ENCODE assay signal across 7 mouse cellular contexts in the genomic region with DNA sequence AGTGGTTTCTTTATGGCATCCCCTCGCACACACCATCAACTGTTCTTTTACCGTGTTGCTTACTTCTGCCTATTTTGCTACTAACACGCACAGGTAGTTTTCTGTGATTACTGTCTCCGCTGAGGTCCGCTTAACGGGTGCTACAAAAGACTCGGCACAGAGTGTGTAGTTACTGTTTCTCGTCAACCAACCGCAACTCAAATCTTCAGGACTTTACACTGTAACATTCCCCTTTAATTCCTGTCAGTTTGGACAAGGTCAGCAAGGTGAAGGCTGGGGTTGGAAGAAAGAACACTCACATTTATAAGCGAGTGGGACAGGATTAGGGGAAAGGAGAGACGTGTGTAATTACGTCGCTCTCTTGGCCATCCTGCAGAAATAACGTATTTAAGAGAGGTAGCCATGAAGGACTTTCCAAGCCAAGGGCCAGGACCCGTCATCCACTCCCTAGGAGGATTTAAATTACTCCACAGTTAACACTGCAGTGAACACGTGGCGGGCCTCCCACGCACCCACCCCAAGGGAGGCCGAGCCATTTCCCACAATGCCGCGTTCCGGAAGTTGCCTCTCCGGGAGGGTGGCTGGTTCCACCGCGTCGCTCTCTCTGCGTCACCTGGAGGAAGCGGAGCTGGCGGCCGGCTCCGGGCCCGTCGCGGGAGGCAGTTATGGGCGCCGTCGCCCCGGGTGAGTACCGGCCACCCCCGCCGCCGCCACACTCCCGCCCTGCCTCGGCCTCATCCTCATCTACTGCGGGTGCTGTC. TPM values are rescaled to one million over a fixed set of nuclear protein-coding genes. Genes with fewer than 3 reads are reported as not detected.
DNase-seq lines count a peak whose midpoint lies in the region; ATAC-seq lines count a peak whose summit lies in the region.

Gene Usp16 (plus strand): TSS at position 285 of the 761 bp plus-strand sequence.

- DNase-seq in adrenal gland, postnatal 25 days: peak; percentile 95
- peak; percentile 99 for DNase-seq in heart, adult 11 months
- peak; percentile 92 for DNase-seq in kidney, adult 18-20 months
- peak; percentile 94 for DNase-seq in limb, embryonic 11.5 days (ENCODE audit: low spot score)
- DNase-seq in midbrain, embryonic 14.5 days: peak; percentile 97
- DNase-seq in spleen, adult 18-20 months: peak; percentile 84 to 87

- peak within 1 kb of the TSS; percentile 87 for H3K4me2 ChIP-seq in embryonic facial prominence, embryonic 12.5 days (replicated peaks)
- H3K4me2 ChIP-seq in limb, embryonic 11.5 days (ENCODE audit: low read depth, severe bottlenecking): peak within 1 kb of the TSS; percentile 63
- H3K4me2 ChIP-seq in midbrain, embryonic 14.5 days (ENCODE audit: low read length): peak within 1 kb of the TSS; percentile 93

- H3K4me1 ChIP-seq in embryonic facial prominence, embryonic 12.5 days: peaks cover 10% of the 10 kb centered on the region
- H3K4me1 ChIP-seq in limb, embryonic 11.5 days (ENCODE audit: control insufficient read depth, insufficient read depth, low read length): 0 out of 2 replicates have a peak, but pooled peaks cover 2% of the 10 kb centered on the region
- H3K4me1 ChIP-seq in midbrain, embryonic 14.5 days (ENCODE audit: control insufficient read depth, insufficient read depth, low read length): peaks cover 16% of the 10 kb centered on the region

- H3K9me3 ChIP-seq in embryonic facial prominence, embryonic 12.5 days: no peaks in the 10 kb centered on the region
- H3K9me3 ChIP-seq in limb, embryonic 11.5 days (ENCODE audit: control insufficient read depth, low read length): no peaks in the 10 kb centered on the region
- H3K9me3 ChIP-seq in midbrain, embryonic 14.5 days (ENCODE audit: control insufficient read depth, low read length): no peaks in the 10 kb centered on the region

- H3K36me3 ChIP-seq in embryonic facial prominence, embryonic 12.5 days: no peaks in the 10 kb centered on the region
- H3K36me3 ChIP-seq in limb, embryonic 11.5 days (ENCODE audit: control insufficient read depth, insufficient read depth, low read length): peaks cover 2% of the 10 kb centered on the region; the same call in 1 of the 2 replicates
- 0 out of 2 replicates have a peak, but pooled peaks cover 4% of the 10 kb centered on the region for H3K36me3 ChIP-seq in midbrain, embryonic 14.5 days (ENCODE audit: control insufficient read depth, insufficient read depth, low read length)

- peak within 1 kb of the TSS; percentile 96 for H3K4me3 ChIP-seq in embryonic facial prominence, embryonic 12.5 days
- peak within 1 kb of the TSS; percentile 97 for H3K4me3 ChIP-seq in limb, embryonic 11.5 days (ENCODE audit: low read depth, low read length)
- peak within 1 kb of the TSS; percentile 93 for H3K4me3 ChIP-seq in midbrain, embryonic 14.5 days (replicated peaks; ENCODE audit: low read depth, low read length)

- peak within 1 kb of the TSS; percentile 73 for H3K27ac ChIP-seq in embryonic facial prominence, embryonic 12.5 days
- peak within 1 kb of the TSS; percentile 36; the same call in 1 of the 2 replicates for H3K27ac ChIP-seq in limb, embryonic 11.5 days (replicated peaks; ENCODE audit: low read depth, low read length)
- H3K27ac ChIP-seq in midbrain, embryonic 14.5 days (replicated peaks; ENCODE audit: low read depth, low read length): peak within 1 kb of the TSS; percentile 79

- WGBS in embryonic facial prominence, embryonic 12.5 days: 8% methylated on average over 45 of the region's 45 CpGs
- WGBS in limb, embryonic 11.5 days: 8% methylated on average over 45 of the region's 45 CpGs
- WGBS in midbrain, embryonic 14.5 days: 9% methylated on average over 45 of the region's 45 CpGs

- no peaks in the 10 kb centered on the region for H3K27me3 ChIP-seq in embryonic facial prominence, embryonic 12.5 days
- no peaks in the 10 kb centered on the region for H3K27me3 ChIP-seq in limb, embryonic 11.5 days (ENCODE audit: control insufficient read depth, insufficient read depth, low read length)
- H3K27me3 ChIP-seq in midbrain, embryonic 14.5 days (ENCODE audit: control insufficient read depth, insufficient read depth, low read length): no peaks in the 10 kb centered on the region

- peak within 1 kb of the TSS; percentile 91 for H3K9ac ChIP-seq in embryonic facial prominence, embryonic 12.5 days
- peak within 1 kb of the TSS; percentile 83 for H3K9ac ChIP-seq in limb, embryonic 11.5 days (ENCODE audit: low read length)
- peak within 1 kb of the TSS; percentile 81 for H3K9ac ChIP-seq in midbrain, embryonic 14.5 days (replicated peaks; ENCODE audit: low read length)

- ATAC-seq in embryonic facial prominence, embryonic 12.5 days (ENCODE audit: insufficient number of reproducible peaks, insufficient read depth, low FRiP score, low TSS enrichment): peak; percentile 94
- ATAC-seq in limb, embryonic 11.5 days (ENCODE audit: insufficient number of reproducible peaks, low FRiP score, low TSS enrichment, low read depth): peak; percentile 91
- peak; percentile 98 for ATAC-seq in midbrain, embryonic 14.5 days (ENCODE audit: low FRiP score, low TSS enrichment)

RNA-seq across cellular contexts. Expression of gene Usp16, which starts in this region (rescaled TPM):
- total RNA-seq in adrenal gland, postnatal 25 days (2021): 70.9 and 72.4 TPM in 2 replicates
- 40.1 and 44.9 TPM in 2 replicates for polyA plus RNA-seq in embryonic facial prominence, embryonic 12.5 days (2016; fragmentation: Nextera tagmentation; extraction: Ambion mirVana)
- polyA plus RNA-seq in limb, embryonic 11.5 days (2014; fragmentation: Nextera tagmentation; extraction: Ambion mirVana): 46.4 and 50.6 TPM in 2 replicates
- 50.2 and 62.8 TPM in 2 replicates for polyA plus RNA-seq in midbrain, embryonic 14.5 days (2014; fragmentation: Nextera tagmentation; extraction: Ambion mirVana)

Comparison
In these comparisons a context has a peak if more than half of its experiments do, and no peak if none do; other contexts are left out.
1. Peak in every context shown above with its lines: DNase-seq, ATAC-seq, H3K4me3 ChIP-seq and H3K27ac ChIP-seq.